Mouse (Mus musculus) C2C12 (cell line): ENCODE data around the gene Slc24a4.

Experiments
- CTCF ChIP-seq: IDR thresholded peaks from one replicate; pipeline ENCODE4 v1.5.1; 2011; ENCODE audit not compliant: control insufficient read depth, insufficient read depth, insufficient read length
- MAX ChIP-seq: IDR thresholded peaks from one replicate; pipeline ENCODE4 v1.6.1; 2011; ENCODE audit warnings: mild to moderate bottlenecking, control low read depth

GRCm38 (mm10) chr12:102308457-102309011, 180.0 kb downstream of the Slc24a4 start:
- TF ChIP-seq MAX (no peak), CTCF (no peak)
